Mouse (Mus musculus): ENCODE data around the gene Zfp185. TPM values are rescaled to one million over a fixed set of nuclear protein-coding genes. Genes with fewer than 3 reads are reported as not detected.

Zfp185 gene
- polyA plus RNA-seq, 1 experiment from 2014 or later = 8.7 TPM

GRCm38 (mm10) chrX:72988431-72988830, 1.3 kb downstream of the Zfp185 start:
- H3K4me2 ChIP-seq (ENCODE audit: low read depth, low read length) = no peak overlapping the region
- 78% methylated on average over 3 of the region's 3 CpGs for WGBS
- H3K4me3 ChIP-seq (ENCODE audit: low read length) = no peak overlapping the region
- no peak overlapping the region for H3K27ac ChIP-seq (ENCODE audit: low read length)
- no peak overlapping the region for H3K9ac ChIP-seq (ENCODE audit: low read length)
- ATAC-seq (ENCODE audit: low read depth) = no peak
- no peaks in the 10 kb centered on the region for H3K4me1 ChIP-seq (replicated peaks; ENCODE audit: control insufficient read depth, insufficient read depth, low read length)
- no peaks in the 10 kb centered on the region; the same call in 1 of the 2 replicates for H3K27me3 ChIP-seq (ENCODE audit: control insufficient read depth, insufficient read depth, low read depth, low read length)
- H3K9me3 ChIP-seq (ENCODE audit: control insufficient read depth, low read length) = no peaks in the 10 kb centered on the region
- H3K36me3 ChIP-seq (ENCODE audit: control insufficient read depth, insufficient read depth, low read length) = no peaks in the 10 kb centered on the region

GRCm38 (mm10) chrX:72990581-72990980, 3.4 kb downstream of the Zfp185 start:
- H3K4me1 ChIP-seq (replicated peaks; ENCODE audit: control insufficient read depth, insufficient read depth, low read length) = no peaks in the 10 kb centered on the region
- H3K36me3 ChIP-seq (ENCODE audit: control insufficient read depth, insufficient read depth, low read length) = no peaks in the 10 kb centered on the region
- H3K4me3 ChIP-seq (ENCODE audit: low read length) = no peak overlapping the region
- H3K4me2 ChIP-seq (ENCODE audit: low read depth, low read length) = no peak overlapping the region
- no peak for ATAC-seq (ENCODE audit: low read depth)
- no peak overlapping the region for H3K27ac ChIP-seq (ENCODE audit: low read length)
- no peaks in the 10 kb centered on the region; the same call in 1 of the 2 replicates for H3K27me3 ChIP-seq (ENCODE audit: control insufficient read depth, insufficient read depth, low read depth, low read length)
- no peaks in the 10 kb centered on the region for H3K9me3 ChIP-seq (ENCODE audit: control insufficient read depth, low read length)
- 66% methylated on average over 3 of the region's 3 CpGs for WGBS
- H3K9ac ChIP-seq (ENCODE audit: low read length) = no peak overlapping the region

GRCm38 (mm10) chrX:72992291-72992919, 5.3 kb downstream of the Zfp185 start:
- no peaks in the 10 kb centered on the region for H3K36me3 ChIP-seq (ENCODE audit: control insufficient read depth, insufficient read depth, low read length)
- H3K27me3 ChIP-seq (ENCODE audit: control insufficient read depth, insufficient read depth, low read depth, low read length) = no peaks in the 10 kb centered on the region; the same call in 1 of the 2 replicates
- H3K4me3 ChIP-seq (ENCODE audit: low read length) = no peak overlapping the region
- H3K9ac ChIP-seq (ENCODE audit: low read length) = no peak overlapping the region
- no peak for ATAC-seq (ENCODE audit: low read depth)
- no peaks in the 10 kb centered on the region for H3K9me3 ChIP-seq (ENCODE audit: control insufficient read depth, low read length)
- H3K4me1 ChIP-seq (replicated peaks; ENCODE audit: control insufficient read depth, insufficient read depth, low read length) = no peaks in the 10 kb centered on the region
- no peak overlapping the region for H3K27ac ChIP-seq (ENCODE audit: low read length)
- H3K4me2 ChIP-seq (ENCODE audit: low read depth, low read length) = no peak overlapping the region
- 52% methylated on average over 5 of the region's 5 CpGs for WGBS

- no peak overlapping the region for H3K27ac ChIP-seq (ENCODE audit: low read length)
- H3K9me3 ChIP-seq (ENCODE audit: control insufficient read depth, low read length) = no peaks in the 10 kb centered on the region
- H3K36me3 ChIP-seq (ENCODE audit: control insufficient read depth, insufficient read depth, low read length) = no peaks in the 10 kb centered on the region
- no peaks in the 10 kb centered on the region for H3K27me3 ChIP-seq (ENCODE audit: control insufficient read depth, insufficient read depth, low read depth, low read length)
- 45% methylated on average over 3 of the region's 3 CpGs for WGBS
- H3K4me1 ChIP-seq (replicated peaks; ENCODE audit: control insufficient read depth, insufficient read depth, low read length) = no peaks in the 10 kb centered on the region
- H3K9ac ChIP-seq (ENCODE audit: low read length) = no peak overlapping the region
- H3K4me3 ChIP-seq (ENCODE audit: low read length) = no peak overlapping the region
- no peak overlapping the region for H3K4me2 ChIP-seq (ENCODE audit: low read depth, low read length)
- ATAC-seq (ENCODE audit: low read depth) = no peak
Observed at GRCm38 (mm10) chrX:72995542-72995941, 8.4 kb downstream of the Zfp185 start.

- Histone ChIP-seq H3K4me3 (ENCODE audit: low read length) (no peak overlapping the region), H3K27me3 (ENCODE audit: control insufficient read depth, insufficient read depth, low read depth, low read length) (no peaks in the 10 kb centered on the region), H3K4me2 (ENCODE audit: low read depth, low read length) (no peak overlapping the region), H3K4me1 (replicated peaks; ENCODE audit: control insufficient read depth, insufficient read depth, low read length) (no peaks in the 10 kb centered on the region), H3K9ac (ENCODE audit: low read length) (no peak overlapping the region), H3K36me3 (ENCODE audit: control insufficient read depth, insufficient read depth, low read length) (no peaks in the 10 kb centered on the region), H3K27ac (ENCODE audit: low read length) (no peak overlapping the region), H3K9me3 (ENCODE audit: control insufficient read depth, low read length) (no peaks in the 10 kb centered on the region)
- ATAC-seq (ENCODE audit: low read depth) = no peak
- WGBS = 64% methylated on average over 5 of the region's 5 CpGs
Observed at GRCm38 (mm10) chrX:73003110-73003509, 16.0 kb downstream of the Zfp185 start.

GRCm38 (mm10) chrX:73005678-73006077, 18.5 kb downstream of the Zfp185 start:
- Histone ChIP-seq H3K4me1 (replicated peaks; ENCODE audit: control insufficient read depth, insufficient read depth, low read length) (no peaks in the 10 kb centered on the region), H3K27me3 (ENCODE audit: control insufficient read depth, insufficient read depth, low read depth, low read length) (no peaks in the 10 kb centered on the region), H3K4me3 (ENCODE audit: low read length) (no peak overlapping the region), H3K27ac (ENCODE audit: low read length) (no peak overlapping the region), H3K4me2 (ENCODE audit: low read depth, low read length) (no peak overlapping the region), H3K36me3 (ENCODE audit: control insufficient read depth, insufficient read depth, low read length) (no peaks in the 10 kb centered on the region), H3K9me3 (ENCODE audit: control insufficient read depth, low read length) (no peaks in the 10 kb centered on the region), H3K9ac (ENCODE audit: low read length) (no peak overlapping the region)
- no peak for ATAC-seq (ENCODE audit: low read depth)
- 56% methylated on average over 4 of the region's 4 CpGs for WGBS

- H3K36me3 ChIP-seq (ENCODE audit: control insufficient read depth, insufficient read depth, low read length) = no peaks in the 10 kb centered on the region
- H3K9me3 ChIP-seq (ENCODE audit: control insufficient read depth, low read length) = no peaks in the 10 kb centered on the region
- H3K4me2 ChIP-seq (ENCODE audit: low read depth, low read length) = peak overlapping the region; percentile 60
- 11% methylated on average over 22 of the region's 27 CpGs for WGBS
- H3K27me3 ChIP-seq (ENCODE audit: control insufficient read depth, insufficient read depth, low read depth, low read length) = no peaks in the 10 kb centered on the region
- ATAC-seq (ENCODE audit: low read depth) = peak; percentile 98
- no peaks in the 10 kb centered on the region for H3K4me1 ChIP-seq (replicated peaks; ENCODE audit: control insufficient read depth, insufficient read depth, low read length)
- peak overlapping the region; percentile 57 for H3K9ac ChIP-seq (ENCODE audit: low read length)
- peak overlapping the region; percentile 45 for H3K4me3 ChIP-seq (ENCODE audit: low read length)
- peak overlapping the region; percentile 71 for H3K27ac ChIP-seq (ENCODE audit: low read length)
Observed at GRCm38 (mm10) chrX:73007597-73008479, 20.7 kb downstream of the Zfp185 start.

GRCm38 (mm10) chrX:73012846-73013245, 25.7 kb downstream of the Zfp185 start:
- Histone ChIP-seq H3K4me2 (ENCODE audit: low read depth, low read length) (no peak overlapping the region), H3K4me3 (ENCODE audit: low read length) (no peak overlapping the region), H3K9ac (ENCODE audit: low read length) (no peak overlapping the region), H3K27ac (ENCODE audit: low read length) (no peak overlapping the region), H3K27me3 (ENCODE audit: control insufficient read depth, insufficient read depth, low read depth, low read length) (no peaks in the 10 kb centered on the region), H3K9me3 (ENCODE audit: control insufficient read depth, low read length) (no peaks in the 10 kb centered on the region), H3K4me1 (replicated peaks; ENCODE audit: control insufficient read depth, insufficient read depth, low read length) (no peaks in the 10 kb centered on the region), H3K36me3 (ENCODE audit: control insufficient read depth, insufficient read depth, low read length) (no peaks in the 10 kb centered on the region)
- 67% methylated on average over 4 of the region's 4 CpGs for WGBS
- ATAC-seq (ENCODE audit: low read depth) = no peak

- ATAC-seq (ENCODE audit: low read depth) = no peak
- no peaks in the 10 kb centered on the region; the same call in 1 of the 2 replicates for H3K27me3 ChIP-seq (ENCODE audit: control insufficient read depth, insufficient read depth, low read depth, low read length)
- no peak within 1 kb of the TSS for H3K9ac ChIP-seq (ENCODE audit: low read length)
- H3K4me1 ChIP-seq (replicated peaks; ENCODE audit: control insufficient read depth, insufficient read depth, low read length) = no peaks in the 10 kb centered on the region
- H3K4me2 ChIP-seq (ENCODE audit: low read depth, low read length) = no peak within 1 kb of the TSS
- H3K4me3 ChIP-seq (ENCODE audit: low read length) = no peak within 1 kb of the TSS
- H3K9me3 ChIP-seq (ENCODE audit: control insufficient read depth, low read length) = no peaks in the 10 kb centered on the region
- H3K27ac ChIP-seq (ENCODE audit: low read length) = no peak within 1 kb of the TSS
- 64% methylated on average over 1 of the region's 1 CpGs for WGBS
- no peaks in the 10 kb centered on the region for H3K36me3 ChIP-seq (ENCODE audit: control insufficient read depth, insufficient read depth, low read length)
Observed at GRCm38 (mm10) chrX:73037003-73037402, 49.9 kb downstream of the Zfp185 start, which contains the start of gene Pnma5. TSS of gene Pnma5 (minus strand) at chrX:73037103.

Data from lung, embryonic 16.5 days (tissue).